Mouse (Mus musculus) limb, embryonic 15.5 days (tissue): ENCODE results near the gene Xkr7. TPM values are rescaled to one million over a fixed set of nuclear protein-coding genes. Genes with fewer than 3 reads are reported as not detected.

ENCODE experiments used
- ATAC-seq: fragments of 200-750 bp; cut with Nextera tagmentation; 2 replicates; pipeline ENCODE4 v1.8.0; 2017; ENCODE audit warnings: low read depth, moderate TSS enrichment; ENCODE audit not compliant: insufficient number of reproducible peaks, low FRiP score, low TSS enrichment
- H3K27ac ChIP-seq: fragments of 300-500 bp; sonication (generic); 2 replicates; pipeline ENCODE4 v1.5.1; 2015; ENCODE audit warnings: moderate library complexity, mild to moderate bottlenecking, inconsistent platforms
- H3K27me3 ChIP-seq: fragments of 300-500 bp; sonication (generic); 2 replicates; pipeline ENCODE4 v1.6.1; 2015; ENCODE audit warnings: inconsistent platforms
- H3K36me3 ChIP-seq: fragments of 300-500 bp; sonication (generic); 2 replicates; pipeline ENCODE4 v1.6.1; 2015; ENCODE audit warnings: inconsistent platforms
- H3K4me1 ChIP-seq: fragments of 300-500 bp; sonication (generic); 2 replicates; pipeline ENCODE4 v1.6.1; 2015; ENCODE audit warnings: inconsistent platforms
- H3K4me2 ChIP-seq: fragments of 300-500 bp; sonication (generic); 2 replicates; pipeline ENCODE4 v1.6.1; 2015; ENCODE audit warnings: mild to moderate bottlenecking, inconsistent platforms
- H3K4me3 ChIP-seq: fragments of 300-500 bp; sonication (generic); 2 replicates; pipeline ENCODE4 v1.5.1; 2015; ENCODE audit warnings: mild to moderate bottlenecking, inconsistent platforms
- H3K9ac ChIP-seq: fragments of 300-500 bp; sonication (generic); 2 replicates; pipeline ENCODE4 v1.6.1; 2015; ENCODE audit warnings: inconsistent platforms
- H3K9me3 ChIP-seq: fragments of 300-500 bp; sonication (generic); 2 replicates; pipeline ENCODE4 v1.6.1; 2016; ENCODE audit warnings: inconsistent platforms
- WGBS: fragments of 180-500 bp; shearing (Covaris S2); methylation state at CpG from one replicate; pipeline ENCODE4 v1.1.7; 2015; 5-methylcytosine and 5-hydroxymethylcytosine counted together
- polyA plus RNA-seq: library from polyadenylated mRNA; unstranded; fragments of >200 nt; fragmentation: Nextera tagmentation; extraction: Ambion mirVana; gene quantifications from 2 replicates; pipeline ENCODE4 v1.2.1, GENCODE M21; 2015

Xkr7 gene
- polyA plus RNA-seq, 1 experiment from 2014 or later, result not detected

DNA sequence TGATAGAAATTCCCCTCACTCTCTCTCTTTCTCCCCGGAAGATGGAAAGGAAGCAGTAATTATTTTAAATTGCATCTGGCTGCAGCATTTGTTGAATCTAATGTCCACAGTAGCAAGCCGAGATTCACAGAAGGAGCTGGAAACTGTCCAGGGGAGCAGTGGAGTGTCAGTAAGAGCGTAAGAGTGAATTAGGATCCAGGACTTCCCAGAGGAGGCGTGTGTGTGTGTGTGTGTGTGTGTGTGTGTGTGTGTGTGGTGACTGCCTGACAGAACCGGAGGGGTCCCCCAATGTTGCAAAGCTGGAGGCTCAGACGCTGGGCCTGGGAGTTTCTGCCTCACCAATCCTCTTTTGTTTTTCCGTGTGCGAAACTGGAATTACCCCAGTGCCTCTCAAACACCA lies 15.8 kb upstream of the Xkr7 start:
- Histone ChIP-seq H3K9me3 (no peaks in the 10 kb centered on the region), H3K4me2 (no peak overlapping the region), H3K9ac (no peak overlapping the region), H3K4me3 (peak overlapping the region; percentile 94), H3K4me1 (peaks cover 14% of the 10 kb centered on the region), H3K36me3 (peaks cover 26% of the 10 kb centered on the region), H3K27me3 (peaks cover 14% of the 10 kb centered on the region; the same call in 1 of the 2 replicates), H3K27ac (no peak overlapping the region)
- WGBS, result 42% methylated on average over 8 of the region's 8 CpGs
- no peak for ATAC-seq

DNA sequence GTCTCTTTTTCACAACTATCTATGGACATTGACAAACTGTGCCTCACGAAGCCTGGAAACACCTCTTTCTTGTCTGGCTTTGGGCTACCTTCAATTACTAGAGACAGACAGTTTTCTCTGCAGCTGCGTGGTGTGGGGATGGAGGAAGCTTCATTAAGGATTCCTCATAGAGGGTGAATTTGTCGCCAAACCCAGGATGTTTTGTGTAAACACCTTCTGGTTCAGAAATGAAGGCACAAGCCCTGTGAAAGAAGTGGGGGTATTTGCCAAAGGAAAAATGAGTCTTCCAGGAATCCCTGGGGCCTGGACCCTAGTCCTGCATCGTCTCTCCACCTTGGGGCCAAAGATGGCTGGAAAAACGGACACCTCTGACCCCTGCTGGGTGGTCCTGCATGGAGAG lies 14.9 kb upstream of the Xkr7 start:
- Histone ChIP-seq H3K27me3 (peaks cover 14% of the 10 kb centered on the region; the same call in 1 of the 2 replicates), H3K4me2 (no peak overlapping the region), H3K4me1 (peaks cover 14% of the 10 kb centered on the region), H3K9ac (no peak overlapping the region), H3K4me3 (no peak overlapping the region), H3K36me3 (peaks cover 18% of the 10 kb centered on the region), H3K27ac (no peak overlapping the region), H3K9me3 (no peaks in the 10 kb centered on the region)
- WGBS, result 41% methylated on average over 5 of the region's 5 CpGs
- ATAC-seq, result no peak

DNA sequence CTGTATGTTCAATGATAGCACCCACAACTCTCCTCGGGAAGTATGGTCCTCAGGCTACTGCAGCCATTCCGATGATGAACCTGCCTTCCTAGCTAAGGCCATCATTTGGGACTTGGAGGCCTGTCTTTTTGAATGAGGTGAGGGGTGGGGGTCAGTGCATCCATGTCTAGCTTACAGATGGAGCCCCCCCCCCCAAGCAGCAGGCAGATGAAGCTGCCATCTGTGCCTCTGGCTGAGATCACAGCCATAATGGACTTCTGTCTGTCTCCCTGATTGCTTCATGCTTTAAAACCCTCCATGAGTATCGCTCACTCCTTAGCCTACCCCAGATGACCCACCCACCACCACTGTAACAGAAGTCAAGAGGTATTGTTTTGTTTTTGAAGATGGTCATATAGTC lies 12.3 kb upstream of the Xkr7 start:
- H3K4me3 ChIP-seq, result no peak overlapping the region
- no peak overlapping the region for H3K9ac ChIP-seq
- H3K36me3 ChIP-seq, result no peaks in the 10 kb centered on the region
- no peaks in the 10 kb centered on the region for H3K9me3 ChIP-seq
- ATAC-seq, result no peak
- H3K4me1 ChIP-seq, result peaks cover 7% of the 10 kb centered on the region
- H3K4me2 ChIP-seq, result no peak overlapping the region
- 85% methylated on average over 3 of the region's 3 CpGs for WGBS
- H3K27ac ChIP-seq, result no peak overlapping the region
- peaks cover 18% of the 10 kb centered on the region for H3K27me3 ChIP-seq

DNA sequence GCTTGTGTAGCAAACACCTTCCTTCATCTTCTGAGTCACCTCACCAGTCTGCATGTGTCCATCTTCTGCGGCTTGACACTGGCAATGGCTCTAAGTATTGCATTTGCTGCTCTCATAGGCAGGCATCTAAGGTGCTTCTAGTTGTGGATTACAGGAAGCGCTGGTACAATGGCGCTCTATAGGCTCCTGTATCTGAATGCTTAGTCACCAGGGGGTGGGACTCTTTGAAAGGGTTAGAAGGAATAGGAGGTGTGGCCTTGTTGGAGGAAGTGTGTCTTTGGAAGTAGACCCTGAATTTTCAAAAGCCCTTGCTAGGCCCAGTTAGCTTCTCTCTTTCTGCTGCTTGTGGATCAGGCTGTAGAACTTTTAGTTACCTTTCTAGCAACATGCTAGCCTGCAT lies 10.5 kb upstream of the Xkr7 start:
- no peak for ATAC-seq

DNA sequence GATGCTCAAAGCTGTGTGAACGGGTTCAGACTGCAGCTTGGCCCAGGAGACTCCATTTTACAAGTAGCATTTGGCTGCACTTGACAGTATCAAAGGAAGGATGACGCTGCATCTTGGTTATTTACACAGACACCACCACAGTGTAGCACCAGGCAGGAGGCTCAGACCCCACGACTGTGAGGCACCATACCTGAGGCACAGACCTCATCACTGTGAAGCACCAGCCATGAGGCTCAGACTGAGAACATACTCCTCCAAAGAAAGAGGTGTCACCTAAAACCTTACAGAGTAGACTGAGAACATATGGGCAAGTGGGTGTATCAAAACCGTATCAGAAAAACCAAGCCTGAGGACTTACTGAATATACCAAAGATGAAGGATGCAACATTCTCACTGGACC lies 8.8 kb upstream of the Xkr7 start:
- no peak for ATAC-seq

More for the DNA sequence above, 10.5 kb upstream of the Xkr7 start:
- H3K9me3 ChIP-seq, result no peaks in the 10 kb centered on the region
- H3K27ac ChIP-seq, result no peak overlapping the region
- no peaks in the 10 kb centered on the region for H3K36me3 ChIP-seq
- no peak overlapping the region for H3K4me3 ChIP-seq
- no peak overlapping the region for H3K4me2 ChIP-seq
- no peak overlapping the region for H3K9ac ChIP-seq
- peaks cover 21% of the 10 kb centered on the region for H3K27me3 ChIP-seq
- H3K4me1 ChIP-seq, result no peaks in the 10 kb centered on the region
- 82% methylated on average over 3 of the region's 3 CpGs for WGBS

DNA sequence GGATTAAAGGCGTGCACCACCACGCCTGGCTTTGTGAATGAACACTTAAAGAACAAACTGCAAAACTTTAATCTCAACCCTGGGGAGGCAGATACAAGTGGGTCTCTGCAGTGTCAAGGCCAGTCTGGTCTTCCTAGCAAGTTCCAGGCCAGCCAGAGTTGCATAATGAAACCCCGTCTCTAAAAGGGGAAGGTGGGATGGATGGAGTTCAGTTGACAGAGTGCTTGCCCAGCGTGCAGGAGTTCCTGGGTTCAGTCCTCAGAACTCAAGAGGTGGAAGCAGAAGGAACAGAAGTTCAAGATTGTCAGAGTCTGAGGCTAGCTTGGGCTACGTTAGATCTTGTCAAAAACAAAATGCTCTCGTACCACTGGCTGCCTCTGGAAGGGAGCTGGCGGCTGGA lies 5.6 kb upstream of the Xkr7 start:
- H3K27me3 ChIP-seq, result peaks cover 34% of the 10 kb centered on the region
- H3K27ac ChIP-seq, result no peak overlapping the region
- WGBS, result 77% methylated on average over 7 of the region's 7 CpGs
- H3K4me2 ChIP-seq, result no peak overlapping the region
- H3K36me3 ChIP-seq, result no peaks in the 10 kb centered on the region
- no peak overlapping the region for H3K4me3 ChIP-seq
- H3K9me3 ChIP-seq, result no peaks in the 10 kb centered on the region
- no peak for ATAC-seq
- H3K4me1 ChIP-seq, result no peaks in the 10 kb centered on the region
- H3K9ac ChIP-seq, result no peak overlapping the region

More for the DNA sequence above, 8.8 kb upstream of the Xkr7 start:
- Histone ChIP-seq H3K9ac (no peak overlapping the region), H3K27me3 (peaks cover 11% of the 10 kb centered on the region), H3K4me1 (no peaks in the 10 kb centered on the region), H3K27ac (no peak overlapping the region), H3K4me2 (no peak overlapping the region), H3K4me3 (no peak overlapping the region), H3K9me3 (no peaks in the 10 kb centered on the region), H3K36me3 (no peaks in the 10 kb centered on the region)
- WGBS, result 45% methylated on average over 4 of the region's 4 CpGs

DNA sequence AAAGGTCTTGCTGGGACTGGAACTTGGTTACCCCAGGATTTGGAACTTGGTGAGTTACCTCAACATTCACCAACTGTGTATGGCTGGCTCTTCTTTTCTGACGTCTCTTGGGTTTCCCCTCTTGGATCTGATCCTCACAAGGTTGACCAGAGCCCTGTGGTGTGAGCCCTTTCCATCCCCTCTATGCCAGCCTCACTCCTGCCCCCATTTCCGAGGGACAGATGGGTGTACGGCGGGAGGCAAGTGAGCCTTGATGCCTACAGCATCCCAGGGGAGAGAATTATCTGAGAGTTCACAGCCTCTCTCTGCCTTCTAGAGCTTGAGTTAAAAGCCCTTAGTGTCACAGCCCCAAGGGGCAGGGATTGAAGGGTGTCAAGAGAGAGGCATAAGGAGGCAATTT lies 4.2 kb upstream of the Xkr7 start:
- H3K4me3 ChIP-seq, result no peak overlapping the region
- H3K9ac ChIP-seq, result no peak overlapping the region
- H3K27me3 ChIP-seq, result peaks cover 48% of the 10 kb centered on the region
- H3K36me3 ChIP-seq, result no peaks in the 10 kb centered on the region
- no peak for ATAC-seq
- no peaks in the 10 kb centered on the region for H3K9me3 ChIP-seq
- H3K27ac ChIP-seq, result no peak overlapping the region
- peaks cover 10% of the 10 kb centered on the region for H3K4me1 ChIP-seq
- 38% methylated on average over 4 of the region's 4 CpGs for WGBS
- no peak overlapping the region for H3K4me2 ChIP-seq

DNA sequence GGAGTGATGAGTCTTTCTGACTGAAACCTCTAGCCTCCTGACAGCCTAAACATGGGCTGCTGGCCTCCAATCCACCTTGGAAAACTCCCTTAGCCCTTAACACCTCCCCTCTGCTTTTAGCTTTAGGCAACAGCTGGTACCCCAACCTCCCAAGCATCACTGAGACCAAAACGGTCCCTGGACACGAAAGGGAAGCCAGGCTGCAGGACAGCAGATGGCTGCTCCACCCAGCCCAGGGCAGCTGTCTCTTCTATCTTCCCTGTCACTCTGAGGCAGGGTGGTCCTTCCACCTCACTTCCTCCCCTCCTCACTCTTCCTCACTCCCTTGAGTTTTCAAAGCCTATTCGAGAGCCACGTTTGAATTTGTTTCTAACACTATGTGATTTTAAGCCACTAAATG lies 1.2 kb upstream of the Xkr7 start:
- peaks cover 63% of the 10 kb centered on the region for H3K27me3 ChIP-seq
- H3K9ac ChIP-seq, result no peak overlapping the region
- H3K27ac ChIP-seq, result no peak overlapping the region
- 21% methylated on average over 4 of the region's 4 CpGs for WGBS
- no peak overlapping the region for H3K4me3 ChIP-seq
- no peaks in the 10 kb centered on the region for H3K9me3 ChIP-seq
- H3K36me3 ChIP-seq, result no peaks in the 10 kb centered on the region
- no peak overlapping the region for H3K4me2 ChIP-seq
- no peak for ATAC-seq
- peaks cover 10% of the 10 kb centered on the region for H3K4me1 ChIP-seq

DNA sequence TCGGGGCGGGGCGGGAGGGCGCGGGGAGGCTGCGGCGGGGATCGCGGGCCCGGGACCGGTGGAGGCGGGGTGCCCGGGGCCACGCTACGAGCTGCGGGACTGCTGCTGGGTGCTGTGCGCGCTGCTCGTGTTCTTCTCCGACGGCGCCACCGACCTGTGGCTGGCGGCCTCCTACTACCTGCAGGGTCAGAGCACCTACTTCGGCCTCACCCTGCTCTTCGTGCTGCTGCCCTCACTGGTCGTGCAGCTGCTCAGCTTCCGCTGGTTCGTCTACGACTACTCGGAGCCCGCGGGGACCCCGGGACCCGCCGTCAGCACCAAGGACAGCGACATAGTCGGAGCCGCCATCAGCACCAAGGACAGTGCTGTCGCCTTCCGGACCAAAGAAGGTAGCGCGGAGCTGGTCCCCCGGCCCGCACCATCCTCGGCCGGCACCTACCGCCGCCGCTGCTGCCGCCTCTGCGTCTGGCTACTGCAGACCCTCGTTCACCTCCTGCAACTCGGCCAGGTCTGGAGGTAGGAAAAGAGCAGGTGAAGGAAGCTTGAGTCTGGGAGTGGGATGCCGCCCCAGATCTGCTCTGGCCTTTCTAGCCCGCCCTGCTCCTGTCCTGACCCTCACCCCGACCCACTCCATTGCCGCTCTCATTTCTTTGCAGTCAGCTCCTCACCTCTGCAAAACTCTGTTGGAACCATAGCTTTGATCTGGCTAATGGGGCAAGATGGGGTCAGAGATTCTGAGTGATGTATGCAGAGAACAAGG lies 611 bp downstream of the Xkr7 start:
- no peak overlapping the region for H3K9ac ChIP-seq
- H3K4me3 ChIP-seq, result peak overlapping the region; percentile 40
- no peaks in the 10 kb centered on the region for H3K9me3 ChIP-seq
- ATAC-seq, result peak; percentile 48; the same call in 1 of the 2 replicates
- peak overlapping the region; percentile 76 for H3K4me2 ChIP-seq
- no peaks in the 10 kb centered on the region for H3K36me3 ChIP-seq
- peaks cover 66% of the 10 kb centered on the region for H3K27me3 ChIP-seq
- no peak overlapping the region for H3K27ac ChIP-seq
- 2% methylated on average over 56 of the region's 58 CpGs for WGBS
- peaks cover 10% of the 10 kb centered on the region for H3K4me1 ChIP-seq

DNA sequence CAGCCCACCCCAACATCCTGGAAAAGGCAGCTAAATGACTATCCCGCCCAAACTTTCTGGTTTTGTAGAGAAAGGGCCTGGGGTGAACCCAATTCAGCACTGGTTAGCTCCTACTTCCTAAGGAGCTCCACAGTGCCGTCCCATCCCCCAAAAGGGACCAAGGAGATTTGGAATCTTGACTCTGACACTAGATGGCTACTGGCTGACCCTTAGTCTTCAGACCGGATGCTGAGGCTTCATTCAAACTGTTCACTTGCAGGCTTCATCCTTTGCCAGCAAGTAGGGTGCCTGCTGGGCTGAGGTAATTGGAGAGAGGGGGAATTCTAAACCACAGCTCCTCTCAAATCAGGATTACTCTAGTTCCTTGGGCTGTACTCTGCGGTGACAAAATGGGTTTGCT lies 1.3 kb downstream of the Xkr7 start:
- no peaks in the 10 kb centered on the region for H3K9me3 ChIP-seq
- ATAC-seq, result no peak
- H3K4me1 ChIP-seq, result peaks cover 10% of the 10 kb centered on the region
- H3K4me3 ChIP-seq, result no peak overlapping the region
- no peak overlapping the region for H3K4me2 ChIP-seq
- no peak overlapping the region for H3K27ac ChIP-seq
- peaks cover 71% of the 10 kb centered on the region for H3K27me3 ChIP-seq
- 21% methylated on average over 4 of the region's 4 CpGs for WGBS
- H3K9ac ChIP-seq, result no peak overlapping the region
- H3K36me3 ChIP-seq, result no peaks in the 10 kb centered on the region

DNA sequence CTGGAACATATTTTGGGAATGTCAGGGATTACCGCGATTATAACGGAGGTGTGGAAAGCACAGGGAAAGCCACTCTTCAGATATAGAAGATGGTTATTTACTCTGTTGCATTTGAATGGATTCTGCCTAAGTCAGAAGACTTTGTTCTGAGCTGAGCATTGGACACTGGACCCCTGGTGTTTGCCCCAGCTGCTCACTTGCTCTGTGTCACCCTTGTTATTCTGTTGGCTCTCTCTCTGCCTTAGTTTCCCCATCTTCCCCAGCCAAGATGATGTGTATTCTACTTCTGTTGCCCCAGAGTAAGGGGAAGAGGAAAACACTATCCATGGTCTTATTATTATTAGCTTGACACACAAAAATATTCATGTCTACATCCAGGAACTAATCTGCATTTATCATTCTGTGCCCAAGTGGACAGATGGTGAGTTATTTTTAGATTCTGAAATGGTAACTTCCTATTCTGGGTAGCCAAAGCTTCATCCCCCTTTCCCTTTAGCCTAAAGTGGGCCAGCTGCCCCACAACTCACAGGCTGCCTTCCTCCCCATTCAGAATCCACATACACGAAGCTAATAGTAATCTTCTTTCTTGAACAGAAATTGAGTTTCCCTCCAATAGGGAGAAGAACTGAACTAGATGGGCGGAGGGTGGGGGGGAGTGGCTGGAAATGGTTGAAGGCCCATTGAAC lies 2.0 kb downstream of the Xkr7 start:
- no peak for ATAC-seq
- H3K4me3 ChIP-seq, result no peak overlapping the region
- peaks cover 10% of the 10 kb centered on the region for H3K4me1 ChIP-seq
- H3K27ac ChIP-seq, result no peak overlapping the region
- WGBS, result 69% methylated on average over 5 of the region's 5 CpGs
- H3K4me2 ChIP-seq, result no peak overlapping the region
- no peaks in the 10 kb centered on the region for H3K9me3 ChIP-seq
- H3K9ac ChIP-seq, result no peak overlapping the region
- peaks cover 75% of the 10 kb centered on the region for H3K27me3 ChIP-seq
- no peaks in the 10 kb centered on the region for H3K36me3 ChIP-seq

DNA sequence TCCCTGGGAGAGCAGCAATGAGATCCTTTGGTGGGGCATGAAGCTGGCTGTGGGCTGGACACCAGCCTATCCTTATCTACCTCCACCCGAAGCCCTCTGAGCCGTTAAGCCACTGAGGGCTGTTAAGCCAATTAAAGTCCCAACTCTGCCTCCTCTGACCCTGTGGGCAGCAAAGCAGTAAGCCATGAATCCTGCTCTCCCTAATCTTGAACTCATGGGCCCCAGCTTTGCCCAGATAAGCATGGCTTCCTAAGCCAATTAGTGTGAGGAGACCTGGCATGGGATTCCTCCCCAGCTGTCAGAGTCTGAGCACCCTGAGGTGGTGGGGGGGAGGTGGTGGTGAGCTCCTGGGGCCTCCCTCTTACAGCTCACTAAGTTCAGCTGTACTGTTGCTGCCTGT lies 5.0 kb downstream of the Xkr7 start:
- H3K27me3 ChIP-seq, result peaks cover 50% of the 10 kb centered on the region
- WGBS, result 17% methylated on average over 2 of the region's 2 CpGs
- no peak for ATAC-seq

More for the DNA sequence above, 5.0 kb downstream of the Xkr7 start:
- H3K4me2 ChIP-seq, result no peak overlapping the region
- no peak overlapping the region for H3K27ac ChIP-seq
- no peaks in the 10 kb centered on the region for H3K36me3 ChIP-seq
- H3K4me1 ChIP-seq, result peaks cover 8% of the 10 kb centered on the region
- no peak overlapping the region for H3K9ac ChIP-seq
- no peak overlapping the region for H3K4me3 ChIP-seq
- H3K9me3 ChIP-seq, result no peaks in the 10 kb centered on the region
